In genomic region chr17:47394223-47394869, GRCm38 (mm10) we compare ENCODE assay signal across 8 mouse cellular contexts. TPM values are rescaled to one million over a fixed set of nuclear protein-coding genes. Genes with fewer than 3 reads are reported as not detected.
DNase-seq lines count a peak whose midpoint lies in the region; ATAC-seq lines count a peak whose summit lies in the region.

No protein-coding gene starts in this region.

- peaks cover 21% of the 10 kb centered on the region for H3K4me1 ChIP-seq in hindbrain, embryonic 10.5 days (replicated peaks)
- peaks cover 4% of the 10 kb centered on the region; the same call in 1 of the 2 replicates for H3K4me1 ChIP-seq in limb, embryonic 12.5 days (replicated peaks)

- H3K27me3 ChIP-seq in hindbrain, embryonic 10.5 days (ENCODE audit: insufficient read depth, poor library complexity, severe bottlenecking), result peaks cover 53% of the 10 kb centered on the region
- peaks cover 61% of the 10 kb centered on the region for H3K27me3 ChIP-seq in limb, embryonic 12.5 days

- H3K9ac ChIP-seq in limb, embryonic 12.5 days (replicated peaks), result peak overlapping the region; percentile 40; the same call in 1 of the 2 replicates

- 23% methylated on average over 24 of the region's 24 CpGs for WGBS in hindbrain, embryonic 10.5 days
- 29% methylated on average over 24 of the region's 24 CpGs for WGBS in limb, embryonic 12.5 days

- peak overlapping the region; percentile 46 for H3K4me2 ChIP-seq in limb, embryonic 12.5 days

- H3K4me3 ChIP-seq in hindbrain, embryonic 10.5 days, result peak overlapping the region; percentile 39
- H3K4me3 ChIP-seq in limb, embryonic 12.5 days (replicated peaks), result peak overlapping the region; percentile 26

- intact Hi-C loops in left cerebral cortex, postnatal 10 days (cut with DNase I), result no loop called here

- H3K36me3 ChIP-seq in hindbrain, embryonic 10.5 days, result no peaks in the 10 kb centered on the region
- H3K36me3 ChIP-seq in limb, embryonic 12.5 days, result no peaks in the 10 kb centered on the region

- peak overlapping the region; percentile 0; the same call in 1 of the 2 replicates for H3K27ac ChIP-seq in hindbrain, embryonic 10.5 days
- H3K27ac ChIP-seq in limb, embryonic 12.5 days, result no peak overlapping the region

- ATAC-seq in limb, embryonic 12.5 days (ENCODE audit: insufficient number of reproducible peaks, insufficient read depth, low FRiP score, low TSS enrichment, low read depth), result no peak
- ATAC-seq in monocyte, adult 5-6 weeks (replicated peaks; ENCODE audit: insufficient number of reproducible peaks, low FRiP score, low TSS enrichment, poor library complexity, severe bottlenecking), result 0 out of 2 replicates have a peak, but pooled peaks have one; percentile 29

- DNase-seq in cerebellum, postnatal 36 days, result peak; percentile 6 to 9
- no peak for DNase-seq in cerebellum, adult 18-20 months
- DNase-seq in adrenal gland, postnatal 36 days, result peak; percentile 46 to 47
- peak; percentile 21 for DNase-seq in hindbrain, embryonic 10.5 days (ENCODE audit: low spot score)
- no peak for DNase-seq in layer of hippocampus, adult 18-20 months (ENCODE audit: low spot score in 2 of 2)
- DNase-seq in left cerebral cortex, postnatal 10 days (ENCODE audit: extremely low spot score in 1 of 2, low spot score in 2 of 2), result no peak

- H3K9me3 ChIP-seq in hindbrain, embryonic 10.5 days, result no peaks in the 10 kb centered on the region
- H3K9me3 ChIP-seq in limb, embryonic 12.5 days, result no peaks in the 10 kb centered on the region; the same call in 1 of the 2 replicates

RNA-seq across cellular contexts. Expression of gene Guca1a, which starts 6.0 kb away (rescaled TPM):
- 1 to 10 TPM; 1.2 to 1.7 TPM for total RNA-seq in adrenal gland, postnatal 36 days (2021)
- 1.8 and 2.1 TPM in 2 replicates for polyA plus RNA-seq in hindbrain, embryonic 10.5 days (2016; fragmentation: Nextera tagmentation; extraction: Ambion mirVana)
- 0.40 and 0.83 TPM in 2 replicates for polyA plus RNA-seq in limb, embryonic 12.5 days (2016; fragmentation: Nextera tagmentation; extraction: Ambion mirVana)
- total RNA-seq in monocyte, adult 5-6 weeks (2017), result 0.57 TPM in 1 of 3 replicates, not detected in the others
- under 1 TPM in 1 of 2 experiments, not detected in 1; 0.53 TPM for total RNA-seq in layer of hippocampus, adult 18-20 months (2021)
- total RNA-seq in left cerebral cortex, postnatal 10 days (2021), result not detected

RNA-seq across cellular contexts. Expression of gene Guca1b, which starts 9.2 kb away (rescaled TPM):
- total RNA-seq in adrenal gland, postnatal 36 days (2021), result 1 to 10 TPM in 1 of 2 experiments, under 1 TPM in 1; 0.60 to 2.4 TPM
- 0.97 and 1.0 TPM in 2 replicates for polyA plus RNA-seq in hindbrain, embryonic 10.5 days (2016; fragmentation: Nextera tagmentation; extraction: Ambion mirVana)
- polyA plus RNA-seq in limb, embryonic 12.5 days (2016; fragmentation: Nextera tagmentation; extraction: Ambion mirVana), result 0.45 and 0.55 TPM in 2 replicates
- 0.43 to 3.8 TPM (median 1.6 TPM) in 3 replicates for total RNA-seq in monocyte, adult 5-6 weeks (2017)
- 1 to 10 TPM; 1.4 to 1.6 TPM for total RNA-seq in layer of hippocampus, adult 18-20 months (2021)
- total RNA-seq in left cerebral cortex, postnatal 10 days (2021), result under 1 TPM; 0.69 to 0.81 TPM

RNA-seq across cellular contexts. Expression of gene Mrps10, which starts 25.7 kb away (rescaled TPM):
- total RNA-seq in adrenal gland, postnatal 36 days (2021), result 10 to 100 TPM; 37.5 to 52.8 TPM
- polyA plus RNA-seq in hindbrain, embryonic 10.5 days (2016; fragmentation: Nextera tagmentation; extraction: Ambion mirVana), result 85.2 and 86.5 TPM in 2 replicates
- polyA plus RNA-seq in limb, embryonic 12.5 days (2016; fragmentation: Nextera tagmentation; extraction: Ambion mirVana), result 75.8 and 77.7 TPM in 2 replicates
- 32.6 to 39.2 TPM (median 36.2 TPM) in 3 replicates for total RNA-seq in monocyte, adult 5-6 weeks (2017)
- total RNA-seq in layer of hippocampus, adult 18-20 months (2021), result 10 to 100 TPM; 27.7 to 29.5 TPM
- total RNA-seq in left cerebral cortex, postnatal 10 days (2021), result 10 to 100 TPM; 28.8 to 29.6 TPM

RNA-seq across cellular contexts. Expression of gene AI661453, which starts 42.1 kb away (rescaled TPM):
- total RNA-seq in adrenal gland, postnatal 36 days (2021), result under 1 TPM; 0.23 to 0.60 TPM
- 0.24 and 0.54 TPM in 2 replicates for polyA plus RNA-seq in hindbrain, embryonic 10.5 days (2016; fragmentation: Nextera tagmentation; extraction: Ambion mirVana)
- 0.37 and 0.55 TPM in 2 replicates for polyA plus RNA-seq in limb, embryonic 12.5 days (2016; fragmentation: Nextera tagmentation; extraction: Ambion mirVana)
- total RNA-seq in monocyte, adult 5-6 weeks (2017), result 0.29 TPM in 1 of 3 replicates, not detected in the others
- total RNA-seq in layer of hippocampus, adult 18-20 months (2021), result under 1 TPM; 0.52 to 0.58 TPM
- total RNA-seq in left cerebral cortex, postnatal 10 days (2021), result under 1 TPM; 0.30 to 0.61 TPM

RNA-seq across cellular contexts. Expression of gene 1700001C19Rik, which starts 42.8 kb away (rescaled TPM):
- not detected for total RNA-seq in adrenal gland, postnatal 36 days (2021)
- polyA plus RNA-seq in hindbrain, embryonic 10.5 days (2016; fragmentation: Nextera tagmentation; extraction: Ambion mirVana), result 0.67 TPM in 1 of 2 replicates, not detected in the other
- 0.20 and 0.37 TPM in 2 replicates for polyA plus RNA-seq in limb, embryonic 12.5 days (2016; fragmentation: Nextera tagmentation; extraction: Ambion mirVana)
- total RNA-seq in monocyte, adult 5-6 weeks (2017), result not detected in 3 replicates
- total RNA-seq in layer of hippocampus, adult 18-20 months (2021), result not detected
- total RNA-seq in left cerebral cortex, postnatal 10 days (2021), result not detected

Comparison
In these comparisons a context has a peak if more than half of its experiments do, and no peak if none do; other contexts are left out.
1. DNase-seq: peak in cerebellum, postnatal 36 days (2 of 2), adrenal gland, postnatal 36 days (2 of 2) and hindbrain, embryonic 10.5 days (single experiment); none in cerebellum, adult 18-20 months (0 of 2), layer of hippocampus, adult 18-20 months (0 of 2) and left cerebral cortex, postnatal 10 days (0 of 2).